20 mouse cellular contexts compared by ENCODE assay signal in the genomic region with DNA sequence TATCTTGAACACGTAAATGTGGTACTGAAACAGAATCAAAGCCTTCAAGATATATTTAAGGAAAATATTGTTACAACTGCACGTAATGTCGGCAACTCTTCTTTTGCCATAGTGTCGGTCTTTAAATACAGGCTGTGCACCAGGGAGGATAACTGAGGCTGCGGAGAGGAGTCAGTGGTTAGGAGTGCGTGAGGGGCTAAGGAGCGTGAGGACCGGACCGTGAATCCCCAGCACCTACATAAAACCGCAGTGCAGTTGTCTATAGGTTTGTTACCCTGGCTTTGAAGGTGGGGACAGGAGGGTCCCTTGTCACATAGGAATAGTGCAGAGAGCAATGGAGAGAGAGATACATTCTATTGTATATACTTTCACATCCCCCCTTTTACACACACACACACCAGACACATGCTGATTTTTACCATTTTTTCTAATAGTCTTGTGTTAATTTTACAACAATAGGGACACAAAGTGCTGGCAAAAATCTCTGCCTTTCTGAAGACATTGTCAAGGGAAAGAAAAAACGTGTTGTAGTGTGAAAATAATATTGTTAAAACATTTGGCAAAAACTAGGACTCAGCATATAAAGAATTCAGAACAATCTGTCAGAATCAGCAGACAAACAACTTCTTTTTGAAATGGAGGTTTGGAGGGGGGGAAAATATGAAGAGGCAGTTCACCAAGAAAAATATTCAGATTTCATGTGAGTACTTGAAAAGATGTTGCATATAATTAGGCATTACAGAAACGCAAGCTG.
"Had no signal": no experiment of that assay in that cellular context is flagged by ENCODE, and none has a peak within 500 bp of the region (broad histone marks: within the 10 kb centered on the region; RNA-seq: fewer than 3 reads in every experiment).

No protein-coding gene starts in this region.

- H3K27me3 ChIP-seq: liver, embryonic 13.5 days; midbrain, embryonic 13.5 days; neural tube, embryonic 12.5 days; neural tube, embryonic 15.5 days had no signal

- ATAC-seq: midbrain, embryonic 13.5 days had no signal

- H3K9ac ChIP-seq: liver, embryonic 13.5 days; midbrain, embryonic 13.5 days; neural tube, embryonic 12.5 days; neural tube, embryonic 15.5 days had no signal

- H3K9me3 ChIP-seq: liver, embryonic 13.5 days; midbrain, embryonic 13.5 days; neural tube, embryonic 12.5 days; neural tube, embryonic 15.5 days had no signal

- H3K27ac ChIP-seq: left cerebral cortex, adult 2 months; liver, embryonic 13.5 days; midbrain, embryonic 13.5 days; neural tube, embryonic 12.5 days; neural tube, embryonic 15.5 days; stomach, postnatal 0 days had no signal

- H3K4me1 ChIP-seq: liver, embryonic 13.5 days; midbrain, embryonic 13.5 days; neural tube, embryonic 12.5 days; neural tube, embryonic 15.5 days had no signal

- H3K4me2 ChIP-seq: liver, embryonic 13.5 days; midbrain, embryonic 13.5 days; neural tube, embryonic 12.5 days; neural tube, embryonic 15.5 days had no signal

- H3K4me3 ChIP-seq: left cerebral cortex, adult 2 months; liver, embryonic 13.5 days; midbrain, embryonic 13.5 days; neural tube, embryonic 12.5 days; neural tube, embryonic 15.5 days had no signal

- H3K36me3 ChIP-seq: neural tube, embryonic 12.5 days; neural tube, embryonic 15.5 days had no signal

- DNase-seq: kidney, adult 9 months; kidney, postnatal 14 days; kidney, postnatal 4 days; layer of hippocampus, adult 9-11 months; layer of hippocampus, postnatal 36 days; liver, embryonic 13.5 days; lung, adult 2 months; lung, postnatal 14 days; lung, postnatal 4 days; right cerebral cortex, adult 18-20 months; right cerebral cortex, postnatal 14 days; right cerebral cortex, postnatal 4 days; thymus, adult 2 months; thymus, postnatal 14 days; thymus, postnatal 4 days had no signal
